Mouse (Mus musculus) cerebellum, postnatal 36 days (tissue): ENCODE measurements around the gene Tmem202.
A peak's percentile ranks its signal among the peaks of the same experiment; 100 is the strongest.

Source experiments
- DNase-seq, 2 experiments: peaks; one replicate each; pipeline ENCODE4 v3.0.0; 2021 to 2022; ENCODE audit warnings: mixed read lengths in 2 of 2

Tmem202 gene

DNA sequence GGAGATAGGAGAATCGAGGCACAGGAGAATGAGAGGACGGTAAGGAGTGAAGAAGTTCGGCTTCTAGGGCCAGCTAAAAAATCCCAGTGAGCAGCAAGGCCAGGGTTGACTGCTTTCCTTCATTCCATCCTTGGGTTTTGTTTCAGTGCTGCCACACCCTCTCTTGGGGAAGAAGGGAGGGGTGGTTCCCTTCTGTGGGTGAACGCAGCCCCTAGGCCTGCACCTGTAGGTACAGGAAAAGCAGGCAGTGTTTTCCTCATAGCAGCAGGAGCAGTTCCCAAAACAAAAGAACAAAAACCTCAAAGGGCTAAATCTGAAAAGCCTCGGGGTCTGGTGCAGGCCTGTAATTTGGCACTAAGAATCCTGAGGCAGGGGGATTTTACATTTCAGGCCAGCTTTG is 8.0 kb downstream of the Tmem202 start:
- DNase-seq, result no peak

DNA sequence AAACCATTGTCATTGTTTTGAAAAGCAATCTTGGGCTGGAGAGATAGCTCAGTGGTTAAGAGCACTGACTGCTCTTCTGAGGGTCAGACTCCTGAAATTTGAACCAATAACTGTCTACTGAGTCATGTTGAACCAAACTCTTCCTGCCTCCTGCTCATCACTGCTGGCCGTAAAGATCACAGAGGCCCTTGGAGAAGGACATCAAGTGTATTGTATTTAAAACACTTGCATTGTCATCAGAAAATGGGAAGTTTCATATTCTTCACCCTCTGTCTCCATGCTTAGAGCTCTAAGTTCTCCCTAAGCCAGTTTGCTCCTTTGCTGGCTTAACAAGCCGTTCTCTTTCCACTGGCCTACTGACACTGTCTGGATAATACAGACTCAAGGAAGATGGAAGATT is 11.4 kb downstream of the Tmem202 start:
- DNase-seq, result no peak

DNA sequence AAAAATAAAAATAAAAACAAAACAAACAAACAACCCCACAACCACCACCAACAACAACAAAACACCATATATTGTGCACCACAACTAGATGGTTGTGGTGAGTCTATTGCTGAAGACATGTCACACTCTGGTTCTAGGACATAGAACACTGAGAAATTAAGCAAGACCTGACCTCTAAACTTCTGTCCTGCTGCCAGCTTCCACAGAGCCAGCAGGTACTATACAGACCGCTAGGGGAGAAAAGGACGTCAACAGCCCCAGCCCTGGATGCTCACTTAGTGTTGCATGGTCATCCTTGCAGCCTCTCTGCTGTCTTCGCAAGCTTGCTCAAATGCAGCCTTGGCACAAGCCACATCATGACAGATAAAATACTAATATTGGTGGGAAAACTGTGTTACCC is 12.1 kb downstream of the Tmem202 start:
- DNase-seq, result no peak

DNA sequence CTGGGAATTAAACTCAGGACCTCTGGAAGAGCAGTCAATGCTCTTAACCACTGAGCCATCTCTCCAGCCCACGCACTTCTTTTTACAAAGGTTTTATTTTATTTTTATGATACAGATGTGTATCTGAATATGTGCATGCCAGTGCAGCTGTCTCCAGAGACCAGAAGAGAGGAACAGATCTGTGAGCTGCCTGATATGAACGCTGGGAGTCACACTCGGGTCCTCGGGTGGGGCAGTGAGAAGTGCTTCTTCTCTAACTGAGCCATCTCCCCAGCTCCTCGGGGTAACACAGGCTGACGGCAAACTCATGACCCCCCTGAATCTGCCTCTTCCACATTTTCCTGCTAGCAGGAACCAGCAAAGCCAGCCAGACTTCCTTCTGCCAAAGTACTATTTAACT is 12.9 kb downstream of the Tmem202 start:
- DNase-seq, result no peak

DNA sequence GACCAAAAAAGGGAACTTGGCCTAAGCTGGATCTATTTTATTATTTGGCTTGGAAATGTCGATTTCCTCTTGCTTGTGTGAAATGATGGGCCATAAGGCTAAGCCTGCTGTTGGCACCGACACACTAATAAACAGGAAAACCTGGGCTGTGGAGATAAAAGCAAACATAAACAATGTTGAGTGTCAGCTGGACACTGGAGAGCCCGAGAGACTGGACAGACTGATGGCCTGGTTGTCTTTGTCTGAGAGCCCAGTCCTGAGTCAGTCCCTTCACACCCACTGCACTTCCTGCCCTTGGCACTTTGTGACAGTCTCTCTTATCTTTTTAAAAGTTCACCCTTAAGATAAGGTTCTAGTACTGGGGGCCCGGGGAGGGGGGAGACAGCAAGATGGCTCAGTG is 16.7 kb downstream of the Tmem202 start:
- DNase-seq, result no peak

DNA sequence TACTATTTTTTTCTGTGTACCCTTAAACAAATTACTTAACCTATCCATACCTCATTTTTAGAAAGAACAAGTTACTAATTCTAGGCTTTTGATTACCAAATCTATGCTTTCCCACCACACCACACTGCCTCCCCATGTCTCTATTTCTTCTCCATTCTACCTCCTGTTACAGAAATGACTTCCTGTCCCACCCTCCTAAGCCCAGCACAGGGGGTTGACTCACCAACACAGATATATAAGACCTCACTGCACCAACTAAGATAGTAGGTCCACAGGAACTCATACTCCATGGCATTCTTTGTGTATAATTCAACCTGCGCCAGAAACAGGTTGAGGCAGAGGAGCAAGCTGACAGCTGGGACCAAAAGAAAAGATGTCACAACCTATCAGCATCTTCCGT is 20.3 kb downstream of the Tmem202 start:
- DNase-seq, result no peak

DNA sequence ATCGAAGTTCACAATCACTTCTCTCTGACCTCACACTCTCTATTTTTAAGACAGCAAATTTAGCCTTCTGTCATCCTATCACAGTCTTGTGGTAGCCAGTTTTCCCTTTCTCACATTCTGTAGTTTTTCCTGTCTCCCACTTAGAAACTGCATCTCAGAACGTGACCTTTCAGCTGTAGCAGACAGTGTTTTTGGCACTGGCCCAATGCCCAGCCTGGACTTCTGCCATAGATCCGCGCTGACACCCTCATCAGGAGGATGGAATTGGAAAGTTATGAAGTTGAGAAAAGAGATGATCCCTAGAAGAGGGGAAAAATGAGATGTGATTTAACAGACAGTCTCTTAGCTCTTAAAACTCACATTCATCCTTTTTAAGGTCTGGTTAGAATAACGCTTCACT is 20.7 kb downstream of the Tmem202 start:
- DNase-seq, result peak; percentile 48 to 61

DNA sequence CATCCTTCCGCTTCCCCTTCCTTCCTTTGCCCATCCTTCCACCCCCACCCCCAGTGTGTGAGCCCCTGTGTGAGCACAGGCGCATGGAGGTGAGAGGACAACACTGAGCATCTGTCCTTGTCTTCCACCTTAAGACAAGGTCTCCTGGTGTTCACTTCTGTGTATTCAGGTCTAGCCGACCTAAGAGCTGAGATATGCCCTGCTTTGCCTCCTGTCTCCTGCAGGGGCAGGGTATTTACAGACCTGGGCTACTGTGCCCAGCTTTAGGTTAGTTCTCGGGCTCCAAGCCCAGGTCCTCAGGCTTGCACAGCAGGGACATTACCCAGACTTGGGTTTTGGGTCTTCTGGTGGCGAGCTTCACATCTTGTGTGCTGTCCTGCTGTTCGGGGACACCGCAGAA is 22.5 kb downstream of the Tmem202 start:
- no peak for DNase-seq

DNA sequence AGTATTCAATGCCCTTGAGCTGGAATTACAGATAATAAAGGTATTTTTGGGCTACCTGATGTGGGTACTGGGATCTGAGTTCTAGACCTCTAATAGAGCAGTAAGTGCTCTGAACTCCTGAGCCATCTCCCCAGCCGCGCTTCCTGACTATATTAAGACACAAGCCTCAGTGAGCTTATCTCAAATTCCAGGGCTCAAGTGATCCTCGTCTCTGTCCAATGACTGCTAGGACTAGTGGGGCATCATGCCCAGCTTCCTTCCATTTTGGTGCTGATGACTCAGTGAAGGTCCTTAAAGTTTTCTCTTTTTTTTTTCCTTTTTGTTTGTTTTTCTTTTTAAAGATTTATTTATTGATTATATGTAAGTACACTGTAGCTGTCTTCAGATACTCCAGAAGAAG is 24.6 kb downstream of the Tmem202 start:
- no peak for DNase-seq

DNA sequence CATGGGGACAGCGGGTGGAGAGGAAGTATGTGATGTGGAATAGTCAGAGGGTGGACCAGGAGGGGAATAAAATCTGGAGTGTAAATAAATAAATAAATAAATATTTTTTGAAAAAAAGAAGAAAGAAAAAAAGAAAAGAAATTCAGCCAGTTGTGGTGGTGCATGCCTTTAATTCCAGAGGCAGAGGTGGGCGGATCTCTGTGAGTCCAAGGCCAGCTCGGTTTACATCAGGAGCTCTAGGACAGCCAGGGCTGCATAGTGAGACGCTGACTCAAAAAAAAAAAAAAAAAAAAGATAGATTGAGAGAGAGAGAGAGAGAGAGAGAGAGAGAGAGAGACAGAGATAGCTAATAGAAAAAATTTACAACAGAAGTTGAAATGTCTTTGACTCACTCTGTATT is 27.3 kb downstream of the Tmem202 start:
- no peak for DNase-seq

DNA sequence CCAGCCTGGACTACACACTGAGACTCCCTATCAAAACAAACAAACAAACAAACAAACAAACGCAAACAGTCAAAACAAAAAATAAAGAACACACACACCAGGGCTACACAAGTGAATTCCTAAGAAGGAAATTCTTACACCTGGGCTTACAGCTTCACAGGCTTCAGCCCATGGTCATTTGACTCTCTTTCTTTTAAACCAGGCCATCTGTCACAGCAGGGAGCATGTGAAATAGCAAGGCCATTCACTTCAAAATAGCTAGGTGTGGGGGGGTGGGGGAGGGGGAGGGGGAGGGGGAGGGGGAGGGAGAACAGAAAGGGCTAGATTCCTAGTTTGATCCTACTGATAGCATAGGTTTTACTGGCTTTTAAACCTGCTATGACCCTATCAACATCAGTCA is 31.5 kb downstream of the Tmem202 start:
- no peak for DNase-seq

DNA sequence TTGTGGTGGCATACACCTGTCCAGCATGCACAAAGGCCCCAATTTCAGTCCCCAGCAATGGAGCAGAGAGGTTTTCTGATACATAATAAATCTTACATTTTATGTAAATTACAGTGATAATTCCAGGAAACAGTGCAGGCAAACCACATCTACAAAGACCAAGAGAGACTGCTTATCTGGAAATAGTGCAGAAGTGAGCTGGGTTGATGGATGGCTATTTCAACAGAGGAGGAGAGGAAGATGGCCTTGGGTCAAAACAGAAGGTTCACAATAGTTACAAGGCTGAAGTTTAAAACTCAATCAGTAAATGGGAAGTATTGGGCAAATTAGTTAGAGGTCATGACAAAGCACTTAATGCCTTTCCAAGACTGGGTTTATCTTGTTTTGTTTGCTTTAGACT is 52.3 kb downstream of the Tmem202 start:
- DNase-seq, result no peak

DNA sequence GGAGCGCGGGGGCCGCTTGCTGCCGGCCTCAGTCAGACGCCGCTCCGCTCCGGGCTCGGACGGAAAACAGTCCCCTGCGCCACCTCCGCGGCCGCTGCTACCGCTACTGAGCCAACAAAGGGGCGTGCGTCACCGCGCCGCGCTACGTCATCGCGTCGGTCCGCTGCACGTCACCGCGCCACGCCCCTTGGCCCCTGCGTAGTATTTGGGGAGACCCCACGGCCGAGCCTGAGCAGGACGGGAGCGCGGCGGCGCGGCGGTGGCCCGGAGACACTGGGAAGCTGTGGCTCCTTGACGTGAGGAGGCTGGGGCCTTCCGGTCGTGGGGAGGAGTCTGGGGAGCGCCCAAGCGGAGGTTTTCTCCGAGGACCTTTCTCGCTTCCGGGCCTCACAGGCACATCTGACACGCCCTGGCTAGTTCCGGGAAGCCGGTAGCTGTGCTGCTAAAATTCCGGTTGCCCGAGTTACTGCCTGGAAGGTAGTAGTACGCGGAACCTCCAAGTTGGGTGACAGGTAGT is 53.0 kb downstream of the Tmem202 start, which contains the start of gene Arih1:
Arih1 (minus strand) TSS at position 70 of the 517 bp plus-strand sequence.
- peak; percentile 99 to 100 for DNase-seq

DNA sequence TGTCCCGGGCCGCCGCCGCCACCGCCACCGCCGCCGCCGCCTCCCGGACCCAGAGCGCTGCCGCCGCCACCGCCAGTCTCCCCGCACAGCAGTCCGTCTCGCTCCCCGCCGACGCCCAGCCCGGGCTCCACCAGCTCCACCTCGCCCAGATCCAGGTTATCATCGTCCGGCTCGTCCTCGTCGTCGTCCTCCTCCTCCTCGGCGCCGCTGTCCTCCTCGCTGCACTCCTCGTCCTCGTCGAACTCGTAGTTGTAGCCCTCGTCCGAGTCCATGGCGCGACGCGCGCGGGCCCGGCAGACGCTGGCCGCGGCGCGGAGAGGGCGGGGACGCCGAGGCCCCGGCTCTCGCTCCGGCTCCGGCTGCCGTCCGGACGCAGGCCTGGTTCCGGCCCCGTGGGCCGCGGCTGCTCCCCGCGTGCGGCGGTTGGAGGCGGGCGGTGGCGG is 53.5 kb downstream of the Tmem202 start:
- DNase-seq, result no peak

DNA sequence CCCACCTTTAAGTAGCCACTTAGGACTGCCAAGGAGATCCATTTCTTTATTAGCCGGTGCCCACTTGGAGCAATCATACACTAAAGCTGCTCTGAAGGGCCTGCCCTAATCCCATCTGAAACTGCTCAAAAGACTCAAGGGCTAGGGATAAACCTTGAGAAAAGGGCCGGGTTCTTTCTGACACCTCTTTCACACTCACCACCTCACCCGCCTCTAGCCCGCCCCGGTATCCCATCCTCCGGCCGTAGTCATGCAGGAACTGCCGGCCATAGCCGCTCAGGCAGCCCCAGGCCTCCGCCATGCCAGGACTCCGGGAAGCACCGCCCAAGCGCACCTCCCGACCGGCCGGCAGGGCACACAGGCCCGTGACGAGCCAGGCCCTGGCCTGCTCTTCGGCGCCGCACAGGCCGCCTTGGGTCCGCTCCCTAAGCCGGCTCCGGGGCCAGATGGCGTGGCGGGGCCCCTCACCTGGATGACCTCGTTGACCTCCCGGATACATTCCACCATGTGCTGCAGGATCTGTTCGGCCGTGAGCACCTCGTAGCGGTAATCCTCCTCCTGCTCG is 54.1 kb downstream of the Tmem202 start:
- DNase-seq, result peak in 1 of 2 experiments; percentile 71

DNA sequence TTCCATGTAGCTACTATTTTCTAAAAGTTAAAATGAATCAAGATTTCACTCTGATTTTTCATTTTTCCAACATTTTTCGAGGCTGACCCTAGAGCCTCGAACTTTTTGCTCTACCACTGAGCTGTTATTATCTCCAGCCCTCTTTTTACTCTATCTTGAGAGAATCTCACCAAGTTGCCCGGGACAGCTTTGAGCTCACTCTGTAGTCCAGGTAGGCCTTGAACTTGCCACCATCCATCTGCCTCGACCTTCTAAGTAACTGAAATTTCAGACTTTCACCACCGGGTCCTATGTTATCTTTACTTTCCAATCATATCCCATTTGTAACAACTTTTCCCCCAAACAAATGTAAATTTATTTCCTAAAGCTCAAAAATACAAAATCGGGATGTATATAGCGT is 54.9 kb downstream of the Tmem202 start:
- DNase-seq, result no peak

DNA sequence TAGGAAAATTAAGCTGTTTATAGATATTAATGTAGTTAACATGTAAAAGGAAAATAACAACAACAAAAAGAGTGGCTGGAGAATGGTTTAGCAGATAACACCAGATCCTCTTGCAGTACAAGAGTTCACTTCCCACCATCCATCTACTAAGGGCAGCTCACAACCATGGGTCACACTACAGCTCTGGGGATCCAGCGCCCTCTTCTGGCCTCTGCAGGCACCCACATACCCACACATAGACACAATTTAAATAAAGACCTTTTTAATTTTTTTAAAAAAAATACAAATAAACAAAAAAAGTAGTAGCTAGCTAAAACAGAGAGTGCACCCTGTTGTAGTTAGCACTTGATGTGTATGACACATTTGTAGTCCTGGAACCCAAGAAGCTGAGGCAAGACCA is 57.2 kb downstream of the Tmem202 start:
- DNase-seq, result peak; percentile 29

DNA sequence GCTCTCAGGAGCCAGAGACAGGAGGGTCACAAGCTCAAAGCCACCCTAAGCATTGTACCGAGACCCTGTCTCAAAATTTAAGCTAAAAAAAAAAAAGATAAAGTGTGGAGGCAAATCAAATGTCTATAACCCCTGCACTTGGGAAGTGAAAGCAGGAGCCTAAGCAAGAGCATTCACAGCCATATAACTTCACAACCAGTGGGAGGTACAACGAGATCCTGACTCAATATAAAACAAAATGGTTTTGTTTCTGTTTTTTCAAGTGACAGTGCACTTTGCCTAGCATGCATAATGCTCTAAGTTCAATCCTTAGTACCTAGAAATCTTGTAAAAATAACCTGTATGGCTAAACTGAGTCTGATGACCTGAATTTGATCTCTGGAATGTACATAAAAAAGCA is 63.0 kb downstream of the Tmem202 start:
- DNase-seq, result no peak

DNA sequence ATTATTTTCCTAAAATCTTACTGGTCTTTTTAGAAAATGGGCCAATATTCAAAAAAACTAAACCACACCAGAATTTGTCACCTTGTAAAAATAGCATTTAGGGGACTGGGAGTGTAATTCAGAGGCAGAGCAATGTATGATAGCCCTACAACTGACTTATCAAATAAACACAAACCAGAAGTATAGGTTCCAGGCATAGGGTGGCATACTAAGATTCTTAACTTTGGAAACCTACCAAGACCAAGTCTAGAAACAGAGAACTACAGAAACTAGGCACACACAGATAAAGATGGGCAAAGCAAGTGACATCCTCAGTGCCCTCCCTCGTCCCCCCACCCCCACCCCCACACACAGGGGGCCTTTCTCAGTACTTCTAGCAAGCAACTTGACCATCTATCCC is 64.8 kb downstream of the Tmem202 start:
- no peak for DNase-seq

DNA sequence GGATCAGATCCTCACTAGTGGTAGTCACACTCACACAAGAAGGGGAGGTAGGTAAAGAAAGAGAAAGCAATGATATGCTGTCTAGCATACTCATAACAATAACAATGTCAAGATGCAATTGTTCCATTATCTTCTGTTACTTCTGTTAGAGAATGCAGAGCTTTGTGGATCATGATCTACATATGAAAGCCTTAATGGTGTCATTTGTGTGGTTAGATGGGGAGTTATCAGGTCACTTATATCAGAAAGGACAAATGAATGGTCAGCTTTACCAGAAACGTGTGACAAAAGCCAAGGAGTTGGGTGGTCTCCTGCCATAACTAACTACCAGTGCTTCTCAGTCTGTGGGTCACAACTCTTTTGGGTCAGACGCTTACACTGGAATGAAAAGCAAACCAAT is 66.5 kb downstream of the Tmem202 start:
- DNase-seq, result no peak

DNA sequence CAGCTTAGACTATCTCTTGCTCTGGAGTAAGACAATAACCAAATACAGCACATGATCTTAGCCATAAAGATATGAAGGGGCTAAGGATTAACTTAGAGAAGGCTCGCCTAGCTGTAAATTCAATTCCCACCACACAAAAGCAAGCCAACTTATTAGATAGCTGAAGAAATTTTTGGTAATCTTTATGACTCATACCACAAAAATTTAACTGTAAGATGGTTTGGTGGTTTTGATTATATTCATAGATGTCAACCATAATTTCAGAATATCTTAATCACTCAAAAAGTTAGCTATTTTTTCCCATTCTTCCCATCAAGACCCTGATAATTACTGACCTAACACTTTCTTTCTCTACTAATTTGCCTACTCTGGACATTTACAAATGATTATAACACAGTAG is 70.2 kb downstream of the Tmem202 start:
- DNase-seq, result no peak
